8 mouse cellular contexts compared by ENCODE assay signal in the genomic region with DNA sequence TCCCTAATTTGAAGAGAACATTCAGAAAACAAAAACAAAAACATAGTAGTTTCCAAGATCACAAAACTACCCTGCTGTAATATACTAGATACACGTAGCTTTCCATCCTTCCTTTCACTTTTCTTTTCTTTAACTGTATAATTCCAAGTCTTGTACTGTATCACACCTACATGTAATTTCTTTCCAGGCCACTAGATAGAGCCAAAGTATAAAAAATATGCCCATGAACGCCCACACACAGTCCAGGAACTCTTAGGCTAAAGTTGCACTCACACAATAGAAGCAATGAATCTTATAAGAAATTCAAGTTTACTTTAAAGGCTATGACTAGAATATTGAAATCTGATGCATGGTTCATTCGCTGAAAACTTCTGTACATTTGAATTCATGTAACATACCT.
A peak's percentile ranks its signal among the peaks of the same experiment; 100 is the strongest.
DNase-seq lines count a peak whose midpoint lies in the region; ATAC-seq and TF ChIP-seq lines count a peak whose summit lies in the region.

No protein-coding gene starts in this region.

- WGBS in liver, adult 2 months: 7% methylated on average over 3 of the region's 3 CpGs

- H3K4me3 ChIP-seq in liver, adult 2 months (ENCODE audit: insufficient read depth, low read depth, low read length): no peak overlapping the region
- H3K4me3 ChIP-seq in myocyte: no peak overlapping the region

- no peaks in the 10 kb centered on the region for H3K79me2 ChIP-seq in liver, adult 2 months (ENCODE audit: control insufficient read depth, insufficient read depth, low read length)
- no peaks in the 10 kb centered on the region for H3K79me2 ChIP-seq in myocyte (ENCODE audit: control insufficient read depth, insufficient read depth)

- peak overlapping the region; percentile 24 for H3K4me2 ChIP-seq in myocyte (ENCODE audit: low read depth)

- DNase-seq in CD4-positive, CD25-positive, alpha-beta regulatory T cell, adult 2 months (ENCODE audit: low read depth, low spot score): peak; percentile 24
- DNase-seq in liver, adult 2 months (ENCODE audit: extremely low read depth, low read depth, low spot score): peak; percentile 22
- DNase-seq in liver: no peak
- DNase-seq in fibroblast of lung, adult 2 months (ENCODE audit: low read depth): peak; percentile 25
- DNase-seq in layer of hippocampus, adult 11-12 months (ENCODE audit: low spot score): peak; percentile 53
- DNase-seq in adrenal gland, adult 8-10 months: no peak

- no peak overlapping the region for H3K27ac ChIP-seq in liver, adult 2 months (replicated peaks; ENCODE audit: insufficient read depth, low read depth, low read length)

- no peak for ATAC-seq in CD4-positive, CD25-positive, alpha-beta regulatory T cell, adult 4 months

- no peak for TF ChIP-seq POLR2A in liver, adult 2 months (IDR thresholded peaks at IDR 0.05; ENCODE audit: extremely low read depth, insufficient read depth, low read length)
- no peak for TF ChIP-seq POLR2A in myocyte (IDR thresholded peaks at IDR 0.05; ENCODE audit: insufficient read length, low read depth)

- no peak overlapping the region for H3ac ChIP-seq in myocyte (ENCODE audit: control insufficient read depth, insufficient read length)

- no peak overlapping the region for H3K9ac ChIP-seq in liver, adult 2 months (ENCODE audit: low read depth, low read length)

- H3K27me3 ChIP-seq in liver, adult 2 months (ENCODE audit: control insufficient read depth, insufficient read depth, low read length): no peaks in the 10 kb centered on the region
- no peaks in the 10 kb centered on the region for H3K27me3 ChIP-seq in myocyte (ENCODE audit: control insufficient read depth, insufficient read depth, insufficient read length)

- no peaks in the 10 kb centered on the region for H3K36me3 ChIP-seq in liver, adult 2 months (ENCODE audit: control insufficient read depth, insufficient read depth, low read length)
- H3K36me3 ChIP-seq in myocyte (ENCODE audit: control insufficient read depth, insufficient read depth): no peaks in the 10 kb centered on the region

- 0 out of 2 replicates have a peak, but pooled peaks have one; percentile 2 for TF ChIP-seq CTCF in liver, adult 2 months (IDR thresholded peaks at IDR 0.05; ENCODE audit: low read depth, low read length)

- H3K4me1 ChIP-seq in liver, adult 2 months (ENCODE audit: control insufficient read depth, insufficient read depth, low read length): no peaks in the 10 kb centered on the region

TF ChIP-seq in myocyte, 11 proteins besides CTCF, POLR2A, EP300 and RAD21:
- TF ChIP-seq REST (IDR thresholded peaks at IDR 0.05; ENCODE audit: insufficient read depth, insufficient read length) (no peak), E2F4 (IDR thresholded peaks at IDR 0.05; ENCODE audit: insufficient read depth) (no peak), MAX (IDR thresholded peaks at IDR 0.05; ENCODE audit: low read depth) (no peak), MYOG (IDR thresholded peaks at IDR 0.05; ENCODE audit: control insufficient read depth in 1 of 3, insufficient read depth in 1 of 3, insufficient read length in 2 of 3, low read depth in 2 of 3) (no peak), USF1 (IDR thresholded peaks at IDR 0.05; ENCODE audit: low read depth) (no peak), TCF3 (IDR thresholded peaks at IDR 0.05; ENCODE audit: insufficient read length, low read depth) (no peak), CEBPB (IDR thresholded peaks at IDR 0.05; ENCODE audit: insufficient read depth, poor library complexity, severe bottlenecking) (no peak), SRF (IDR thresholded peaks at IDR 0.05; ENCODE audit: control insufficient read depth, insufficient read length, low read depth) (no peak), POLR2AphosphoS2 (IDR thresholded peaks at IDR 0.05; ENCODE audit: insufficient read length, low read depth) (no peak), MYOD1 (IDR thresholded peaks at IDR 0.05; ENCODE audit: control insufficient read depth in 1 of 3, insufficient read length in 2 of 3, low read depth in 2 of 3) (no peak)

Comparison
In these comparisons a context has a peak if more than half of its experiments do, and no peak if none do; other contexts are left out.
1. DNase-seq: peak in CD4-positive, CD25-positive, alpha-beta regulatory T cell, adult 2 months (single experiment), liver, adult 2 months (single experiment), fibroblast of lung, adult 2 months (single experiment) and layer of hippocampus, adult 11-12 months (single experiment); none in liver (single experiment) and adrenal gland, adult 8-10 months (single experiment).